Mouse (Mus musculus) megakaryocyte, embryonic 14.5 days (primary cell): ENCODE results near the gene Ttc25.

ENCODE experiments used
- FLI1 ChIP-seq: IDR thresholded peaks from 2 replicates; pipeline ENCODE4 v1.6.1; 2012; ENCODE audit warnings: low read length, inconsistent platforms, mixed read lengths
- GATA1 ChIP-seq: IDR thresholded peaks from 3 replicates; pipeline ENCODE4 v1.6.1; 2012; ENCODE audit warnings: mixed read lengths, low read length, inconsistent platforms, borderline replicate concordance

- TF ChIP-seq GATA1, result no peak
- TF ChIP-seq FLI1, result no peak
Measured at GRCm38 (mm10) chr11:100574708-100575483, 29.5 kb downstream of the Ttc25 start, which contains the start of gene Cnp.
